In the genomic region with DNA sequence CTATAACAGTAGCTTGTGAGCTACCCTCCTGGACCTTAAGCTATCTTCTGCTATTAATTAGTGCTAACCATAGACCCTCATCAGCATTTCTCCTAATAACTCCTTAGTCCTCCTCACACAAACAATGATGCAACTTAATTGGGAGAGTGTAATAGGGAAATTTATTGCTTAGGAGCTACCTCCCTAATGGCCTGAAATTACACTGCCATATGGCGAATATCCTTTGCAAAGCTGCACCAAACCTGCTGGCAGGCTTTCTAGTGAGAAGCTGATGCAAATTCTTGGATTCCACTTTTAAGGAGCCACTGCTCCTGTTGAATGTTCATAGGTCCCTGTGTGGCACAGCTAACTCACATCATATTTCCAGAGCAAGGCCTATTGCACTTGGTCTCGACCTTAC, we compare ENCODE assay signal across 20 mouse cellular contexts. TPM values are rescaled to one million over a fixed set of nuclear protein-coding genes. Genes with fewer than 3 reads are reported as not detected.
"Had no signal": no experiment of that assay in that cellular context is flagged by ENCODE, and none has a peak within 500 bp of the region (broad histone marks: within the 10 kb centered on the region; RNA-seq: fewer than 3 reads in every experiment).

No protein-coding gene starts in this region.

- H3K9me3 ChIP-seq: limb, embryonic 12.5 days; limb, embryonic 15.5 days; midbrain, embryonic 12.5 days; midbrain, embryonic 15.5 days; neural tube, embryonic 12.5 days; neural tube, embryonic 15.5 days had no signal

- H3K9ac ChIP-seq: limb, embryonic 12.5 days; limb, embryonic 15.5 days; liver, embryonic 14.5 days; liver, postnatal 0 days; lung, embryonic 14.5 days; midbrain, embryonic 12.5 days; midbrain, embryonic 15.5 days; neural tube, embryonic 12.5 days; neural tube, embryonic 15.5 days had no signal

- H3K27ac ChIP-seq: limb, embryonic 12.5 days; limb, embryonic 15.5 days; liver, embryonic 14.5 days; macrophage; midbrain, embryonic 12.5 days; midbrain, embryonic 15.5 days; neural tube, embryonic 12.5 days; neural tube, embryonic 15.5 days; stomach, postnatal 0 days had no signal

- DNase-seq: kidney, postnatal 14 days; kidney, postnatal 4 days; left cerebral cortex, postnatal 4 days; liver, postnatal 0 days; lung, embryonic 14.5 days; right cerebral cortex, adult 18-20 months; right cerebral cortex, postnatal 14 days; right cerebral cortex, postnatal 4 days; thymus, postnatal 25 days had no signal

- H3K4me1 ChIP-seq: limb, embryonic 15.5 days; midbrain, embryonic 12.5 days; neural tube, embryonic 12.5 days; neural tube, embryonic 15.5 days had no signal

- H3K4me2 ChIP-seq: limb, embryonic 12.5 days; limb, embryonic 15.5 days; liver, embryonic 11.5 days; lung, embryonic 14.5 days; midbrain, embryonic 12.5 days; midbrain, embryonic 15.5 days; neural tube, embryonic 12.5 days; neural tube, embryonic 15.5 days had no signal

- H3K27me3 ChIP-seq: limb, embryonic 12.5 days; limb, embryonic 15.5 days; midbrain, embryonic 12.5 days; midbrain, embryonic 15.5 days; neural tube, embryonic 12.5 days; neural tube, embryonic 15.5 days had no signal

- ATAC-seq: liver, postnatal 0 days; lung, postnatal 0 days; midbrain, embryonic 15.5 days had no signal

- H3K36me3 ChIP-seq: midbrain, embryonic 12.5 days; midbrain, embryonic 15.5 days; neural tube, embryonic 12.5 days; neural tube, embryonic 15.5 days had no signal

- H3K4me3 ChIP-seq: limb, embryonic 12.5 days; limb, embryonic 15.5 days; midbrain, embryonic 12.5 days; midbrain, embryonic 15.5 days; neural tube, embryonic 12.5 days; neural tube, embryonic 15.5 days had no signal

RNA-seq across cellular contexts. Expression of gene Fam196a, which starts 52.7 kb away (rescaled TPM):
- polyA plus RNA-seq: liver, embryonic 14.5 days; macrophage had no signal
